Mouse (Mus musculus): ENCODE measurements at regions not wholly inside any gene's neighbourhood (a gene's known extent, or its start where the extent isn't known, plus 50 kb on each side); places are given as distances from the start of the nearest gene placed in this dataset.
A peak's percentile ranks its signal among the peaks of the same experiment; 100 is the strongest.

DNA sequence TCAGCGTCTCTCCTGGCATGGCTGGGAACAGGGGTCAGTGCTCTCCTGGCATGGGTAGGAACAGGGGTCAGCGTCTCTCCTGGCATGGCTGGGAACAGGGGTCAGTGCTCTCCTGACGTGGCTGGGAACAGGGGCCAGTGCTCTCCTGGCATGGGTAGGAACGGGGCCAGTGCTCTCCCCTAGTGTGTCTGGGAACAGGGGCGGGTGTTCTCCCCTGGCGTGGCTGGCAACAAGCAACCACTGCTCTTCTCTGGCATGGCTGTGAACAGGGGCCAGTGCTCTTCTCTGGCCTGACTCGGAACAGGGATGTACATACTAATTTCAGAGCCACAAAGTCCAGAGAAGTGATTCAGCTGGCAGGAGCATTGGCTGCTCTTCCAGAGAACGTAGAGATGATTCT lies 447.4 kb upstream of the Adgrl2 start:
- no peak for ATAC-seq
- WGBS = 88% methylated on average over 7 of the region's 8 CpGs

GRCm38 (mm10) chr3:149436944-149437343 lies 446.6 kb upstream of the Adgrl2 start:
- H3K36me3 ChIP-seq (ENCODE audit: poor library complexity, severe bottlenecking) = no peaks in the 10 kb centered on the region
- no peak for ATAC-seq
- H3K9ac ChIP-seq = no peak overlapping the region
- no peak overlapping the region for H3K4me3 ChIP-seq
- no peak overlapping the region for H3K4me2 ChIP-seq
- H3K9me3 ChIP-seq (replicated peaks) = no peaks in the 10 kb centered on the region
- H3K27ac ChIP-seq = no peak overlapping the region
- no peaks in the 10 kb centered on the region for H3K27me3 ChIP-seq
- no peaks in the 10 kb centered on the region for H3K4me1 ChIP-seq
- WGBS = 86% methylated on average over 6 of the region's 6 CpGs

More for the DNA sequence above, 447.4 kb upstream of the Adgrl2 start:
- Histone ChIP-seq H3K4me1 (no peaks in the 10 kb centered on the region), H3K4me2 (no peak overlapping the region), H3K9ac (no peak overlapping the region), H3K4me3 (no peak overlapping the region), H3K9me3 (replicated peaks) (no peaks in the 10 kb centered on the region), H3K36me3 (ENCODE audit: poor library complexity, severe bottlenecking) (no peaks in the 10 kb centered on the region), H3K27ac (no peak overlapping the region), H3K27me3 (no peaks in the 10 kb centered on the region)

GRCm38 (mm10) chr3:149436420-149436819 lies 446.1 kb upstream of the Adgrl2 start:
- Histone ChIP-seq H3K4me2 (no peak overlapping the region), H3K9ac (no peak overlapping the region), H3K4me1 (no peaks in the 10 kb centered on the region), H3K27ac (no peak overlapping the region), H3K4me3 (no peak overlapping the region), H3K36me3 (ENCODE audit: poor library complexity, severe bottlenecking) (no peaks in the 10 kb centered on the region), H3K27me3 (no peaks in the 10 kb centered on the region), H3K9me3 (replicated peaks) (no peaks in the 10 kb centered on the region)
- ATAC-seq = no peak
- 89% methylated on average over 8 of the region's 8 CpGs for WGBS

GRCm38 (mm10) chr3:149431795-149432194 lies 441.4 kb upstream of the Adgrl2 start:
- Histone ChIP-seq H3K4me1 (no peaks in the 10 kb centered on the region), H3K27me3 (no peaks in the 10 kb centered on the region), H3K4me2 (no peak overlapping the region), H3K36me3 (ENCODE audit: poor library complexity, severe bottlenecking) (no peaks in the 10 kb centered on the region), H3K9me3 (replicated peaks) (no peaks in the 10 kb centered on the region), H3K9ac (no peak overlapping the region), H3K27ac (no peak overlapping the region), H3K4me3 (no peak overlapping the region)
- no peak for ATAC-seq
- WGBS = 95% methylated on average over 10 of the region's 10 CpGs

DNA sequence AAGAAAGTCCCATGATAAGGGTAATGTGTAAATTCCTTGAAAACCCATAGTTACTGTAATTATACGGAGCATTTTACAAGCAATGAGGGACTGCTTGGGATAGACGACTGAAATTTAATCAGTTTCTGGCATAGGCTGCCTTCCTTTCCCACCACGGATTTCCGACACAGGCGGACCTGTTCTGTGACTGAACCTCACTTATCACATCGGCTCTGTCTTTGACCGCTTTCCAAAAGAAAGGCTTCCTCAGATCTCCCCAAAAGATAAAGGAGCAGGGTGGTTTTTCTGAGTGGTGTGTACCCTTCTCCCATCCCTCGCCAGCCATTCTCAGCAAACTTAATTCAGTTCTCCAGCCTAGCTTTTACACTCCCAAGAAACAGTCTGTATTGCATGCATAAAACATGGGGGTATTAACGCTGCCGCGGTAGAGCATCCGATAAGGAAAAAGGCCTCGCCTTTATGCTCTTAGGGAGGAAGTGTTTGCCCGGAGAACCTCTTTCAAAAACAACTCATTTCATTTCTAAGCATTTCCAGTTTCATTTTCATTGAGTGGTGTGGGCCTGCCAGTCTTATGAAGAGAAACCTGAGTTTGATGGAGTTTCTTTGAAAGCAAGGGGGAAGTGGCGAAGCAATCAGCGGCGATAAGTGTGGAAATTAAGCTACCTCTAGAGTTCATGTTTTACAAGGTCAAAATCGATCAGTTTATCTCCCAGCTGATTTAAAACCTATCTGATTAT lies 435.8 kb upstream of the Adgrl2 start:
- no peak overlapping the region for H3K27ac ChIP-seq
- no peaks in the 10 kb centered on the region for H3K36me3 ChIP-seq (ENCODE audit: poor library complexity, severe bottlenecking)
- no peak overlapping the region for H3K9ac ChIP-seq
- H3K9me3 ChIP-seq (replicated peaks) = no peaks in the 10 kb centered on the region
- H3K27me3 ChIP-seq = no peaks in the 10 kb centered on the region
- peak; percentile 62; the same call in 1 of the 2 replicates for ATAC-seq
- peaks cover 6% of the 10 kb centered on the region; the same call in 1 of the 2 replicates for H3K4me1 ChIP-seq
- H3K4me2 ChIP-seq = peak overlapping the region; percentile 29
- 62% methylated on average over 18 of the region's 18 CpGs for WGBS
- H3K4me3 ChIP-seq = no peak overlapping the region

DNA sequence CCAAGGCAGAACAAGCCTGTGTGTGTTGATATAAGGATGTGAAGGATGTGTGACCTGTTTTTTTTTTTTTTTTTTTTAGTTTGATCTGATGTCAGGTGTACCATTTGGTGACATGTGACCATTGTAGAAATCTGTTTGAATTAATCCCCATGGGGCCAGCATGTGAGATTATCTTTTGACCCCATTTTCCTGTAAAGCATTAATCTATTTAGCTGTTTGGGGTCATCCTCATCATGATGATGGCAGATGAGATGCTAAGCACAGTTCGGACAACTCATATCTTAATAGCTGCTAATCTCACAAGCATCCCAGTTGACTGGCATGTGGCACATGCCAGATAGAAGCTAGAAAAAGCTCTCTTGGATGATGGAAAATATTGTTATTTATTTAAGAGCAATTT lies 434.0 kb upstream of the Adgrl2 start:
- WGBS = 95% methylated on average over 1 of the region's 1 CpGs
- Histone ChIP-seq H3K27me3 (no peaks in the 10 kb centered on the region), H3K9ac (no peak overlapping the region), H3K4me3 (no peak overlapping the region), H3K9me3 (replicated peaks) (no peaks in the 10 kb centered on the region), H3K36me3 (ENCODE audit: poor library complexity, severe bottlenecking) (no peaks in the 10 kb centered on the region), H3K27ac (no peak overlapping the region), H3K4me1 (peaks cover 6% of the 10 kb centered on the region; the same call in 1 of the 2 replicates), H3K4me2 (no peak overlapping the region)
- ATAC-seq = no peak

- Histone ChIP-seq H3K9me3 (replicated peaks) (no peaks in the 10 kb centered on the region), H3K4me2 (no peak overlapping the region), H3K4me1 (peaks cover 6% of the 10 kb centered on the region; the same call in 1 of the 2 replicates), H3K9ac (no peak overlapping the region), H3K27ac (no peak overlapping the region), H3K27me3 (no peaks in the 10 kb centered on the region), H3K36me3 (ENCODE audit: poor library complexity, severe bottlenecking) (no peaks in the 10 kb centered on the region), H3K4me3 (no peak overlapping the region)
- 73% methylated on average over 9 of the region's 9 CpGs for WGBS
- no peak for ATAC-seq
Measured at GRCm38 (mm10) chr3:149423491-149423890, 433.1 kb upstream of the Adgrl2 start.

DNA sequence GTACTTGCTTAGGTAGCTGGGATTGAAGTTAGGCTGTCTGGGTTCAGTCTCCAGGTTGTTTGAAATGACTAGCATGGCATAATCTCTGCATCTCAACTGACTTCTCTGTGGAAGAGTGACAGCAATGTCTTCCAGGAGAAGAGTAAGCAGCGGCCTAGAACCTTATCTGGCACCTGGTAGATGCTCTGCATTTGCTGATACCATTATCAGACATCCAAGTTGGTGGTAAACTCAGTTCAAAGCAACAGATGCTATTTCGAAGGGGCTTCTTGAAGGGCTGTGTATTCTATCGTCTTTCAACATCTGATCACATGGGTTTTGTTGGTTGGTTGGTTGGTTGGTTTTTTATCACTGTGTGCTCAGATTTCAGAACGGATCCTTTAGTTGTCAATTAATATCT lies 424.7 kb upstream of the Adgrl2 start:
- no peak for ATAC-seq
- no peak overlapping the region for H3K4me2 ChIP-seq
- no peaks in the 10 kb centered on the region for H3K4me1 ChIP-seq
- no peak overlapping the region for H3K9ac ChIP-seq
- no peaks in the 10 kb centered on the region for H3K27me3 ChIP-seq
- no peaks in the 10 kb centered on the region for H3K9me3 ChIP-seq (replicated peaks)
- no peak overlapping the region for H3K4me3 ChIP-seq
- no peaks in the 10 kb centered on the region for H3K36me3 ChIP-seq (ENCODE audit: poor library complexity, severe bottlenecking)
- WGBS = 93% methylated on average over 4 of the region's 4 CpGs
- H3K27ac ChIP-seq = no peak overlapping the region

DNA sequence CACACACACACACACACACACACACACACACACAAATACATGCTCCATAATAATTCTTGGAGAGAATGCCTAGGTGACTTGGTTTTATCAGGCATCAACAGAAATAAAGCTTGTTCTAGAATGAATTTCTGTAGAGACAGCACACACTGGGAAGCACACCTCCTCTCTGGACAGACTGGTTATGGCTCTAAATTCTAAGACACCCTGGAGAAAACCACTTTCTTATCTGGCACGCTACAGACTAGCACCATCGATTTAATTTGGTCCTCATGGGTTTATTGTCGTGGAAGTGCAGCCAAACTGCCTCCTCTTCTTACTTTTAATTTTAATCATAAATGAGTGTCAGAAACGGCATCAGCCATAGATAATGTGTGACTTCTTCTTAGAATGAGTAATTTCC lies 422.8 kb upstream of the Adgrl2 start:
- Histone ChIP-seq H3K4me2 (no peak overlapping the region), H3K4me3 (no peak overlapping the region), H3K36me3 (ENCODE audit: poor library complexity, severe bottlenecking) (no peaks in the 10 kb centered on the region), H3K27ac (no peak overlapping the region), H3K9me3 (replicated peaks) (no peaks in the 10 kb centered on the region), H3K9ac (no peak overlapping the region), H3K4me1 (no peaks in the 10 kb centered on the region), H3K27me3 (no peaks in the 10 kb centered on the region)
- ATAC-seq = no peak
- 91% methylated on average over 4 of the region's 4 CpGs for WGBS

DNA sequence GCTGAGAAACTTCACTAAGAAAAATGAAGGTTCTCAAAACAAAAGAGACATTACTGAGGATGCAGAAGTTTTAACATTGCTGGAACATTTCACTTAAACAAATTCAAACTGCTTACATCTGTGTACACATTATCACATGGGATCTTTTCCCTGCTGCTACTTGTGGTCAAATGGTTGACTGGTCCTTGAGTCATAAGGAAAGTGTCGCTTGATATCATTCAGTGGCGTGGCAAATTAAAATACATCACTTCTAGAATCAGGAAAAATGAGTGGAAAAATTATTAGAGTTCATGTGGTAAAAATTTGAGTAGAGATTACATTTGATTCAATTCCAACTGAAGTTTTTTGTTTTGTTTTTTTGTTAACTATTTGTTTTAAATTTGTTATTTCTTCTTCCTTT lies 420.2 kb upstream of the Adgrl2 start:
- H3K27me3 ChIP-seq = no peaks in the 10 kb centered on the region
- H3K27ac ChIP-seq = no peak overlapping the region
- H3K9me3 ChIP-seq (replicated peaks) = no peaks in the 10 kb centered on the region
- no peak overlapping the region for H3K9ac ChIP-seq
- WGBS = 93% methylated on average over 2 of the region's 2 CpGs
- no peak overlapping the region for H3K4me3 ChIP-seq
- no peak for ATAC-seq
- no peaks in the 10 kb centered on the region for H3K36me3 ChIP-seq (ENCODE audit: poor library complexity, severe bottlenecking)
- 0 out of 2 replicates have a peak, but pooled peaks cover 10% of the 10 kb centered on the region for H3K4me1 ChIP-seq
- H3K4me2 ChIP-seq = no peak overlapping the region

DNA sequence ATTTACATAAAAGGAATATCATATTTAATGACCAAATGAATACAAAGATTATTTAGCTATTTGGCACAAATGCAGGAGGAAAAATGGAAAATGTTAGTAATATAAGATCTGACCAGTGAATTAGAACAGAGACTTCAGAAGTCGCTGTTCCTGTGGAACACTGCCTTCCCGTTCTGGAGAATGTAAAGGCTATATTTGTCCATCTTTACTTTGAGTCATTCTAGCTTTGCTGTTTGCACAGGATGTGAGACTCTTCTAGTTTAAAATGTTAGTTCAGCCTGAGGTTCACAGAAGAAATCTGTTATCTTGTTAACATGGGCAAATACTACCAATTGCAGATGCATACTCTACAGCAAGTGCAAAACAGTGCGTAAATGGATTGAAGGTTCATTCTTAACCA lies 418.5 kb upstream of the Adgrl2 start:
- no peaks in the 10 kb centered on the region for H3K36me3 ChIP-seq (ENCODE audit: poor library complexity, severe bottlenecking)
- ATAC-seq = no peak
- H3K4me1 ChIP-seq = 0 out of 2 replicates have a peak, but pooled peaks cover 10% of the 10 kb centered on the region
- H3K9me3 ChIP-seq (replicated peaks) = no peaks in the 10 kb centered on the region
- no peak overlapping the region for H3K4me3 ChIP-seq
- no peak overlapping the region for H3K27ac ChIP-seq
- H3K27me3 ChIP-seq = no peaks in the 10 kb centered on the region
- no peak overlapping the region for H3K9ac ChIP-seq
- H3K4me2 ChIP-seq = no peak overlapping the region
- 90% methylated on average over 3 of the region's 3 CpGs for WGBS

DNA sequence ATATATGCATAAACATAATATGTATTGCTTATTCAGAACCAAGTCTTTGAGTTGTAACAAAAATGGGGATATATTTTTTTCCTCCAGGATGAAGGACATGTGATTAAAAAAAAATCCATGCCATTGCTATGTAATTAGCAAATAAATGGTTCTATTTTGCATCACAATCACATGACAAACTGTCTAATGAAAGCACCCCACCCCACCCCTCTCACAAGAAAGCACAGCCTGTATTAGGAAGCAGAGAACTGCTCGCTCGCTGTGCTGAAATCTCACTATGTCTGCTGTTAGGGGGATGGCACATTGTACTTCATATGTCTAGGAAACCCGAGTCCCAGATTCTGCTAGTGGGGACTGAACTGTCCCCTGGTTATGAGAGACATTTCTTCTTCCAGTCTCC lies 415.5 kb upstream of the Adgrl2 start:
- peak; percentile 38; the same call in 1 of the 2 replicates for ATAC-seq
- Histone ChIP-seq H3K9ac (no peak overlapping the region), H3K27me3 (no peaks in the 10 kb centered on the region), H3K36me3 (ENCODE audit: poor library complexity, severe bottlenecking) (no peaks in the 10 kb centered on the region), H3K4me3 (no peak overlapping the region), H3K4me1 (peaks cover 14% of the 10 kb centered on the region; the same call in 1 of the 2 replicates), H3K4me2 (no peak overlapping the region), H3K9me3 (replicated peaks) (no peaks in the 10 kb centered on the region), H3K27ac (no peak overlapping the region)
- WGBS = 18% methylated on average over 3 of the region's 3 CpGs

DNA sequence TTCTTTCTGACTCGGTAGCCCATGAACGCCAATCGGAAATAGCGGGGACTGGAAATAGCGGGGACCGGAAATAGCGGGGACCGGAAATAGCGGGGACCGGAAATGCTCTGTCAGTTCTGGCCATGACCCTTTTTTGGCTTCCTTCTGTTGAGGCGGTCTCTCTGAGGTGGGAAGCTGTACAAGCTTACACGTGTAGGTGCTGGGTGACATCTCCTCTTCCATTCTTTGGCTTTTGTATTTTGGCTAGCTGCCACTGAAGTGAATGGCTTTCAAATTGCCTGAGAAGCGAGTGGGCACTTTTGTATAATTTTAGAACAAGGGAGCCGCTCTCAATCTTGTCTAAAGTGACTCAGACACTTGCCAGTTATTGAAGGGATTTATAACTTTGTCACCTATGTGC lies 414.3 kb upstream of the Adgrl2 start:
- no peak overlapping the region for H3K4me2 ChIP-seq
- 90% methylated on average over 14 of the region's 14 CpGs for WGBS

More for the DNA sequence above, 414.3 kb upstream of the Adgrl2 start:
- H3K27ac ChIP-seq = no peak overlapping the region
- H3K36me3 ChIP-seq (ENCODE audit: poor library complexity, severe bottlenecking) = no peaks in the 10 kb centered on the region
- no peaks in the 10 kb centered on the region for H3K9me3 ChIP-seq (replicated peaks)
- no peak overlapping the region for H3K4me3 ChIP-seq
- no peak overlapping the region for H3K9ac ChIP-seq
- no peaks in the 10 kb centered on the region for H3K27me3 ChIP-seq
- no peak for ATAC-seq
- peaks cover 14% of the 10 kb centered on the region; the same call in 1 of the 2 replicates for H3K4me1 ChIP-seq

Measured in forebrain, embryonic 13.5 days (tissue).